Mouse (Mus musculus) ES-E14 (cell line): ENCODE measurements around the gene Adgre5. TPM values are rescaled to one million over a fixed set of nuclear protein-coding genes. Genes with fewer than 3 reads are reported as not detected.

Experiments used
- DNase-seq: peaks from one replicate; pipeline ENCODE4 v3.0.0-alpha.2; 2013; ENCODE audit warnings: low read depth, low spot score
- H3K27ac ChIP-seq: 2 replicates; pipeline ENCODE4 v1.5.1; 2012; ENCODE audit warnings: low read depth, mild to moderate bottlenecking, low read length, moderate library complexity, mixed read lengths; ENCODE audit not compliant: poor library complexity, insufficient read depth, severe bottlenecking
- H3K36me3 ChIP-seq: 2 replicates; pipeline ENCODE4 v1.6.1; 2012; ENCODE audit warnings: mild to moderate bottlenecking, low read length, moderate library complexity, mixed read lengths; ENCODE audit not compliant: control insufficient read depth, poor library complexity, insufficient read depth, severe bottlenecking
- H3K4me1 ChIP-seq, 2 experiments: fragments of 150-350 bp in 1 of 2; sonication (generic) in 1 of 2; 2 replicates each; pipeline ENCODE4 v1.6.1; 2012; ENCODE audit warnings: low read length in 2 of 2, mild to moderate bottlenecking in 1 of 2, mixed read lengths in 1 of 2; ENCODE audit not compliant: control insufficient read depth in 2 of 2, insufficient read depth in 2 of 2, poor library complexity in 1 of 2
- H3K4me3 ChIP-seq, 2 experiments: fragments of 150-350 bp in 1 of 2; sonication (generic) in 1 of 2; 2 replicates each; pipeline ENCODE4 v1.5.1; 2012; ENCODE audit warnings: low read length in 2 of 2, low read depth in 1 of 2, mild to moderate bottlenecking in 1 of 2, mixed read lengths in 1 of 2; ENCODE audit not compliant: insufficient read depth in 1 of 2, poor library complexity in 1 of 2, severe bottlenecking in 1 of 2
- H3K9ac ChIP-seq: 2 replicates; pipeline ENCODE4 v1.6.1; 2012; ENCODE audit warnings: low read depth, mild to moderate bottlenecking, low read length, mixed read lengths; ENCODE audit not compliant: poor library complexity, insufficient read depth, severe bottlenecking
- H3K9me3 ChIP-seq: fragments of 150-350 bp; sonication (generic); 2 replicates; pipeline ENCODE4 v1.6.1; 2012; ENCODE audit warnings: low read depth, mild to moderate bottlenecking, low read length; ENCODE audit not compliant: control insufficient read depth, insufficient read depth
- CHD2 ChIP-seq: IDR thresholded peaks from 2 replicates; pipeline ENCODE4 v1.6.1; 2014; ENCODE audit warnings: mild to moderate bottlenecking, low read depth, low read length, inconsistent platforms
- HCFC1 ChIP-seq: IDR thresholded peaks from 2 replicates; pipeline ENCODE4 v1.6.1; 2012; ENCODE audit warnings: low read length, inconsistent platforms, borderline replicate concordance; ENCODE audit not compliant: insufficient read depth
- MAFK ChIP-seq: IDR thresholded peaks from 2 replicates; pipeline ENCODE4 v1.6.1; 2014; ENCODE audit warnings: mild to moderate bottlenecking, low read depth, low read length, inconsistent platforms; ENCODE audit not compliant: insufficient read depth
- ZC3H11A ChIP-seq: IDR thresholded peaks from 2 replicates; pipeline ENCODE4 v1.6.1; 2012; ENCODE audit warnings: low read depth, mild to moderate bottlenecking, inconsistent platforms, low read length, borderline replicate concordance
- ZNF384 ChIP-seq: IDR thresholded peaks from 2 replicates; pipeline ENCODE4 v1.6.1; 2012; ENCODE audit warnings: low read depth, low read length, inconsistent platforms
- in situ Hi-C, 2 experiments: fragments of 600-800 bp; cut with MboI; formaldehyde crosslinking; loops; one replicate each; pipeline ENCODE4 v1.15.1; 2025; ENCODE audit warnings: low sequenced_read_pairs in 2 of 2, inconsistent platforms in 1 of 2; ENCODE audit not compliant: unreplicated experiment in 2 of 2
- total RNA-seq: library from RNA; depleted of rRNA; stranded (reverse); fragments of 300-350 nt; gene quantifications from 2 replicates; pipeline ENCODE4 v1.2.3, GENCODE M21; 2012; rRNA removed

Gene Adgre5
- total RNA-seq: 92.2 and 135 TPM in 2 replicates

GRCm38 (mm10) chr8:83740976-83741741, at the start of gene Adgre5:
Gene Adgre5 (minus strand): TSS chr8:83741326.
- in situ Hi-C loops: no loop called here
- TF ChIP-seq CHD2: no peak
- peak; percentile 57; the same call in 1 of the 2 replicates for TF ChIP-seq HCFC1
- no peak for DNase-seq
- Histone ChIP-seq H3K9me3 (no peaks in the 10 kb centered on the region), H3K9ac (peak within 1 kb of the TSS; percentile 68), H3K36me3 (peaks cover 6% of the 10 kb centered on the region; the same call in 1 of the 2 replicates), H3K4me3 (peak within 1 kb of the TSS; percentile 74), H3K27ac (peak within 1 kb of the TSS; percentile 85), H3K4me1 (peaks cover 5 to 15% of the 10 kb centered on the region in 2 experiments; a peak in 2 of 4 replicates)

- H3K4me3 ChIP-seq: no peak overlapping the region
- H3K27ac ChIP-seq: no peak overlapping the region
- peaks cover 0 to 3% of the 10 kb centered on the region in 2 experiments; a peak in 2 of 4 replicates for H3K4me1 ChIP-seq
- DNase-seq: no peak
- in situ Hi-C loops: loop anchor here in 1 of 2 experiments (10.0 kb wide), 1 partner anchor 105 kb away; no protein-coding TSS in a partner anchor
- H3K9me3 ChIP-seq: no peaks in the 10 kb centered on the region
- H3K9ac ChIP-seq: no peak overlapping the region
- TF ChIP-seq MAFK: no peak
- TF ChIP-seq ZC3H11A: no peak
- TF ChIP-seq ZNF384: no peak
- no peak for TF ChIP-seq HCFC1
- TF ChIP-seq CHD2: no peak
- H3K36me3 ChIP-seq: no peaks in the 10 kb centered on the region
Observed at GRCm38 (mm10) chr8:83789826-83790225, 48.7 kb upstream of the Adgre5 start.

DNA sequence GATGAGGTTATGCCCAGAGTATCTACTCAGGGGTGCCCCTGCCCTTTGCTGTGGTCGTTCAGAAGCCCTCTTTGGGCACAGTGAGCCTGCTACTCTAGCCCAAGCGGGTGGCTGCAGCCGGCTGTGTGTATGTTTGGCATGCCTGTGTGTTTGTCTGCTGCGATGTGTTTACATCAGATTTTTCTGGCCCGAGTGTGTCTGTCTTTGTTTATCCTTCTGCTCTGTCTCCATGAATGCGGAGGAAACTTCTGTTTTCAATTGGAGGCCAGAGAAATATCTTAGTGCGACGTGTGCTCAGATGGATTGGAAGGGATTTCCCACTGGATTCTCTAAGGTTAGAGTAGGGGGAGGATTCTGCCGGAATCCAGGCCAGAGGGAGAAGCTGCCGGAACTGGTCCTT, 43.9 kb upstream of the Adgre5 start:
- no peak overlapping the region; the same call in 1 of the 2 replicates for H3K9ac ChIP-seq
- no peaks in the 10 kb centered on the region for H3K36me3 ChIP-seq
- H3K27ac ChIP-seq: no peak overlapping the region
- TF ChIP-seq HCFC1: no peak
- no peak for TF ChIP-seq ZC3H11A
- TF ChIP-seq ZNF384: no peak
- TF ChIP-seq MAFK: no peak
- TF ChIP-seq CHD2: no peak
- no peaks in the 10 kb centered on the region for H3K9me3 ChIP-seq
- DNase-seq: no peak
- peaks cover 3 to 12% of the 10 kb centered on the region in 2 experiments; a peak in 3 of 4 replicates for H3K4me1 ChIP-seq
- in situ Hi-C loops: loop anchor here in 1 of 2 experiments (10.0 kb wide), 1 partner anchor 110 kb away; no protein-coding TSS in a partner anchor
- H3K4me3 ChIP-seq: no peak overlapping the region; a peak in 1 of 4 replicates

DNA sequence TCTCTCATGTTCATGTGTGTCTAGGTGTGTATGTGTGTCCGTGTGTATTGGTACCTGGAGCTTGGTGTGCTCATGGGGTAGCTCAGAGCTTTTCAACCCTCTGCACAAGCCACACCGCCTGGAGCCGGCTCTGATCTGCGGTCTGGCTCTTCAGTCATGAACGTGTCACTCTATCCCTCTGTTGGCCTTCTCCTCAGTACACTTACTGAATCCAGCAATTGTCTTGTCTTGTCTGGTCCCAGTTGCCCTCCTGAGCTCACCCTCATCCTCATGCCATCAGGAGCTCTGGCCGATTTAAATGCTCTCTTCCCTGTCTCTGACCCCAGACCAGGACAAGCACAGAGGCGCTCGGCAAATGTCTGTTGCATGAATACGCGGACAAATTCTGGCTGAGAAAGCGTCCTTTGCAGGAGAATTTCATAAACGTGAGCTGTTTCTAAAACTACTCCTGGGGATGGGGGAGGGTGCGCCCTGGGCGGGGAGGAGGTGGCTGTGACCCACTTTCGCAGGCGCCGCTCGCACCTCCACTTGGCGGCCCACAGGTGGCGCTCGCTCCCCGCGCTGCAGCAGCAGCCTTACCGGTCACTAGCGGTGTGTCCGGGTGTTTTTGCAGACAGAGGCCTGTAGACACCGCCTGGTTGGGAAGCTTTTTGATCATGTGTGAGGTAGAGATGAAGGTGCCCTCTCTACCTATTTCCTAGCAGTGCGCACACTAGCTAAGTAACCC, 41.9 kb upstream of the Adgre5 start:
- Histone ChIP-seq H3K9me3 (no peaks in the 10 kb centered on the region), H3K4me3 (peak overlapping the region in 1 of 2 experiments; percentile 37; a peak in 2 of 4 replicates), H3K9ac (no peak overlapping the region), H3K36me3 (no peaks in the 10 kb centered on the region), H3K27ac (no peak overlapping the region), H3K4me1 (peaks cover 3 to 12% of the 10 kb centered on the region in 2 experiments; a peak in 3 of 4 replicates)
- in situ Hi-C loops: loop anchor here in 1 of 2 experiments (10.0 kb wide), 1 partner anchor 112 kb away; no protein-coding TSS in a partner anchor
- peak; percentile 55 for DNase-seq
- TF ChIP-seq HCFC1 (0 out of 2 replicates have a peak, but pooled peaks have one; percentile 25), ZNF384 (no peak)
